Mouse (Mus musculus) thymus, postnatal 0 days (tissue): Measurements from ENCODE around the gene Tsnaxip1. TPM values are rescaled to one million over a fixed set of nuclear protein-coding genes. Genes with fewer than 3 reads are reported as not detected.

Source experiments
- DNase-seq: peaks from one replicate; pipeline ENCODE4 v3.0.0-alpha.2; 2015; ENCODE audit warnings: low spot score
- polyA plus RNA-seq: library from polyadenylated mRNA; unstranded; fragments of >200 nt; fragmentation: Nextera tagmentation; extraction: Ambion mirVana; gene quantifications from 2 replicates; pipeline ENCODE4 v1.2.1, GENCODE M21; 2015

The Tsnaxip1 gene
- polyA plus RNA-seq, 1 experiment from 2014 or later = 0.18 TPM

GRCm38 (mm10) chr8:105860143-105860981 is 32.8 kb downstream of the Tsnaxip1 start, which contains the start of gene Nutf2:
Gene Nutf2 (plus strand): TSS chr8:105860580.
- DNase-seq = peak; percentile 96

GRCm38 (mm10) chr8:105861951-105862350 is 34.4 kb downstream of the Tsnaxip1 start:
- DNase-seq = no peak

- DNase-seq = peak; percentile 8
Observed at GRCm38 (mm10) chr8:105866364-105867029, 39.0 kb downstream of the Tsnaxip1 start.

- no peak for DNase-seq
Observed at GRCm38 (mm10) chr8:105874301-105874700, 46.8 kb downstream of the Tsnaxip1 start.

GRCm38 (mm10) chr8:105880754-105881520 is 53.4 kb downstream of the Tsnaxip1 start, which contains the start of gene Edc4:
Gene Edc4 (plus strand): TSS chr8:105880881.
- peak; percentile 86 for DNase-seq

- DNase-seq = no peak
Observed at GRCm38 (mm10) chr8:105889756-105890465, 62.4 kb downstream of the Tsnaxip1 start.

GRCm38 (mm10) chr8:105890870-105891269 is 63.3 kb downstream of the Tsnaxip1 start:
- no peak for DNase-seq

- peak; percentile 27 for DNase-seq
Observed at GRCm38 (mm10) chr8:105892432-105892831, 64.9 kb downstream of the Tsnaxip1 start.

GRCm38 (mm10) chr8:105893339-105893738 is 65.8 kb downstream of the Tsnaxip1 start, which contains the start of gene Nrn1l:
Gene Nrn1l (plus strand): TSS chr8:105893567.
- DNase-seq = peak; percentile 31

Other genes with a start within 250 kb of the Tsnaxip1 start
- 28.5 and 30.8 TPM in 2 replicates for gene Ripor1, start 222.5 kb upstream of the Tsnaxip1 start, polyA plus RNA-seq
- 213 and 255 TPM in 2 replicates for gene Ctcf, start 191.2 kb upstream of the Tsnaxip1 start, polyA plus RNA-seq
- 1.2 TPM in 2 replicates for gene Agrp, start 190.3 kb upstream of the Tsnaxip1 start, polyA plus RNA-seq
- gene Carmil2, start 141.5 kb upstream of the Tsnaxip1 start, polyA plus RNA-seq = 53.7 and 63.6 TPM in 2 replicates
- gene Acd, start 126.6 kb upstream of the Tsnaxip1 start, polyA plus RNA-seq = 66.7 and 72.9 TPM in 2 replicates
- gene Pard6a, start 126.6 kb upstream of the Tsnaxip1 start, polyA plus RNA-seq = 20.5 and 22.4 TPM in 2 replicates
- 0.12 TPM in 1 of 2 replicates, not detected in the other for gene 4933405L10Rik, start 120.1 kb upstream of the Tsnaxip1 start, polyA plus RNA-seq
- 28.7 and 29.4 TPM in 2 replicates for gene Enkd1, start 119.5 kb upstream of the Tsnaxip1 start, polyA plus RNA-seq
- gene Gfod2, start 69.1 kb upstream of the Tsnaxip1 start, polyA plus RNA-seq = 9.0 and 11.3 TPM in 2 replicates
- gene Ranbp10, start 381 bp upstream of the Tsnaxip1 start, polyA plus RNA-seq = 8.4 and 9.9 TPM in 2 replicates
- 25.1 and 28.2 TPM in 2 replicates for gene Cenpt, start 25.5 kb downstream of the Tsnaxip1 start, polyA plus RNA-seq
- 55.4 and 56.2 TPM in 2 replicates for gene Thap11, start 27.4 kb downstream of the Tsnaxip1 start, polyA plus RNA-seq
- gene Nutf2, start 32.8 kb downstream of the Tsnaxip1 start, polyA plus RNA-seq = 169 and 192 TPM in 2 replicates
- 35.6 and 39.0 TPM in 2 replicates for gene Edc4, start 53.1 kb downstream of the Tsnaxip1 start, polyA plus RNA-seq
- 0.56 and 0.68 TPM in 2 replicates for gene Nrn1l, start 65.8 kb downstream of the Tsnaxip1 start, polyA plus RNA-seq
- gene Pskh1, start 72.7 kb downstream of the Tsnaxip1 start, polyA plus RNA-seq = 18.4 and 21.6 TPM in 2 replicates
- 0.99 TPM in 2 replicates for gene Ctrl, start 106.1 kb downstream of the Tsnaxip1 start, polyA plus RNA-seq
- gene Psmb10, start 110.7 kb downstream of the Tsnaxip1 start, polyA plus RNA-seq = 385 and 398 TPM in 2 replicates
- gene Lcat, start 115.7 kb downstream of the Tsnaxip1 start, polyA plus RNA-seq = 0.40 and 0.62 TPM in 2 replicates
- gene Slc12a4, start 138.4 kb downstream of the Tsnaxip1 start, polyA plus RNA-seq = 17.5 and 18.6 TPM in 2 replicates
- not detected in 2 replicates for gene Dpep3, start 151.7 kb downstream of the Tsnaxip1 start, polyA plus RNA-seq
- 25.6 TPM in 2 replicates for gene Dus2, start 163.6 kb downstream of the Tsnaxip1 start, polyA plus RNA-seq
- gene Dpep2nb, start 178.2 kb downstream of the Tsnaxip1 start, polyA plus RNA-seq = 0.20 TPM in 1 of 2 replicates, not detected in the other
- 21.3 and 21.7 TPM in 2 replicates for gene Ddx28, start 184.2 kb downstream of the Tsnaxip1 start, polyA plus RNA-seq
- 19.7 and 26.6 TPM in 2 replicates for gene Nfatc3, start 231.1 kb downstream of the Tsnaxip1 start, polyA plus RNA-seq